Mouse (Mus musculus): ENCODE measurements at regions not wholly inside any gene's neighbourhood (a gene's known extent, or its start where the extent isn't known, plus 50 kb on each side); places are given as distances from the start of the nearest gene placed in this dataset.

- TF ChIP-seq CTCF (IDR thresholded peaks at IDR 0.05; ENCODE audit: control insufficient read depth, insufficient read depth, insufficient replicate concordance, low read depth, low read length) (no peak), POLR2A (IDR thresholded peaks at IDR 0.05; ENCODE audit: control insufficient read depth, low read depth, low read length) (no peak)
Observed at GRCm38 (mm10) chr12:12488090-12488489, 226.2 kb downstream of the Fam49a start.
